Mouse (Mus musculus) lung, postnatal 36 days (tissue): ENCODE results near the gene Txnip.

ENCODE experiments used
- DNase-seq: peaks from one replicate; pipeline ENCODE4 v3.0.0; 2022; ENCODE audit warnings: mixed read lengths

The Txnip gene

DNA sequence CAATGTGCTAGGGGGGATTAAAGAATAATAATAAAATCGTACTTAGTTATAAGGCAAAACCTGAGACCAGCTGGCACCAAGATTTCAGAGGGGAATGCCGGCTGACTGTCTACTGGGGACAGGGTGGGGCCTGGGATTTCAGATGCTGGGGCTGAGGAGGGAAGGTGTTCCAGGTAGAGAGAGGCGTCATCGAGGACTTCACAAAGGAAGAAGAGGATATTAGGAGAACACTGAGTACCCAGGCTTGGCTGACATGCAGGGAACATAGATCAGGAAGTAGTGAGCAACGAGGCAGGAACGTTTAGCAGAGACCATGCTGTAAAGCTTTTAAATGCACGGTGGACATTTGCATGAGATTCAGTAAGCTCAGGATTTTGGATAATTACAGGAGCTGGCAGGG, 5.9 kb upstream of the Txnip start:
- peak; percentile 59 for DNase-seq

DNA sequence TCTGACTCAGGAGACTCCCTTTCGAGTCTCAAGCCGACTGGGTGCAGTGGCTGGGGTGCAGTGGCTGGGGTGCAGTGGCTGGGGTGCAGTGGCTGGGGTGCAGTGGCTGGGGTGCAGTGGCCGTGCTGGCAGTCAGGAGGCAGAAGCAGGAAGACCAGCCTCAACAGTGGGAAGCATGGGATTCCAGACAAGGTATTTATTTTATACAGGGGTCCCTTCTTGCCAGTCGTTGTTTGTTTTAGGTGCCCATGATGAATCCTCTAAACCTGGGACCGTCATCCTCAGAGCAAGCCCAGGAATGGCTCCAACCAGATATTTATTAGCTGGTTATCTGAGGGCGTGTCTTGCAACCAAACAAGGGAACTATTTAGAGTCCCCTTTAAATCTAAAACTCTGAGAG, 4.2 kb upstream of the Txnip start:
- no peak for DNase-seq

DNA sequence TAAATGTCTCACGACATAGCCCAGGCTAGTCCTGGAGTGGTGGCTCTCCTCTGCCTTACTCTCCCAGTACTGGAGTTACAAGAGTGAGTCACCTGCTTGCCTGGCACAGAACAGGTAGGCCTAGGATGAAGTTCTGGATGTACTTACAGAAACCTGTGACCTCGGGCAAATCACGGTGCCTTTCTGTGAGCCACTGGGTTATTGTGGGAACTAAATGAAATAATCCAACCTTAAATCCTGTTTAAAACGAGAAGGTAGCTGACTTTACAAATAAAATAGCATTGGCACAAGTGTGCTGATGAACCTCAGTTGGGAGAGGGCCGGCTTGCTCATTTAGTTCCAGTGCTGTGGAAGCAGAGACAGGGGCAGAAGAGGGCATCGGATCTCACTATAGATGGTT, 3.5 kb upstream of the Txnip start:
- no peak for DNase-seq

DNA sequence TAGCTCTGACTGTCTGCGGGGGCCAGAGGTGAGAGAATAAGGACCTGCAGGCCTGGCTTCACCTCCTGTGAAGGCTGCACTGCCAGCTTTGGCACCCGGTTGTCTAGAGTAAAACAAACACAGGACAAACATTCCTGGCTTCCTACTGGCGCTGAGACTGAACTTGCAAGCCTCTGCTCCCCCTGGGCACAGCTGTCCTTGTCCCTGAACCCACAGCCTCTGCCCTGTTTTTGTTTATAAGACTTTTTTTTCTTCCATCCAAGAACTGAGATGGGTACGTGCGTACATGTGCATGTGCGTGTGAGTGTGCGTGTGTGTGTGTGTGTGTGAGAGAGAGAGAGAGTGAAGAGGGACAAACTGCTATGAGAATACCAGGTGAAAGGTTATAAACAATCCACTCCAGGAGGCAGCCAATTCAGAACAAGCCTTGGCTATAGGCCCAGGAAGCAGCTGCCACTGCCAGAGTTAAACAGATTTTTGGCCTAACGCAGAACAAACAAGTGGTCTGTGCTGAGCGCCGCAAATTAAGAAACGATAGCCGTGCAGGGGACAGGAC, 2.6 kb upstream of the Txnip start:
- DNase-seq = peak; percentile 95

DNA sequence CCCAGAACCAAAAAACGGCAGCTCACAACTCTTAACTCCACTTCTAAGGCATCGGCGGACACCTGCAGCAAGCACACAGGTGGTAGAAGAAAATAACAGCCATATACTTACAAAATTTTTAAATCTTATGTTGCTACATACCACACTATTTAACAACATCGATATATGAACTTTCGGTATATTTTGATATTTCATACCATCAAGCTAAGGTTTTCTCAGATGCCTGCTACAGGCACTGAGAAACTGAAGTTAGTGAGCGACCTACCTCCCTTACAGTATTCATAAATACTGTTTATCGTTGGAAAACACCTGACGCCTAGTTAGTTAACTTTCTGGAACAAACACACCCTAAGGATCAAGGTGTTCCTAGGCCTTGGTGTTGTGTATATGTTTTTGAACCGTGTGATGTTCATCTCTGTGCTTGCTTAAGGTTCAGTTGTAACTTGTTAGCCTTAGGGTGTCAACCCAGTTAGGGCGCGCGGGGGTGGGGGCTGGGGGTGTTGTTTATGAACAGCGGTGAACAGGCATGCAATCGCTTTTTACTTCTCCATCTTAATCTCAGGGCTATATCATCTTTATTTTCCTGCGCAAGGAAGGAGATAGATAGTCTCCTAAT, 1.6 kb upstream of the Txnip start:
- no peak for DNase-seq

DNA sequence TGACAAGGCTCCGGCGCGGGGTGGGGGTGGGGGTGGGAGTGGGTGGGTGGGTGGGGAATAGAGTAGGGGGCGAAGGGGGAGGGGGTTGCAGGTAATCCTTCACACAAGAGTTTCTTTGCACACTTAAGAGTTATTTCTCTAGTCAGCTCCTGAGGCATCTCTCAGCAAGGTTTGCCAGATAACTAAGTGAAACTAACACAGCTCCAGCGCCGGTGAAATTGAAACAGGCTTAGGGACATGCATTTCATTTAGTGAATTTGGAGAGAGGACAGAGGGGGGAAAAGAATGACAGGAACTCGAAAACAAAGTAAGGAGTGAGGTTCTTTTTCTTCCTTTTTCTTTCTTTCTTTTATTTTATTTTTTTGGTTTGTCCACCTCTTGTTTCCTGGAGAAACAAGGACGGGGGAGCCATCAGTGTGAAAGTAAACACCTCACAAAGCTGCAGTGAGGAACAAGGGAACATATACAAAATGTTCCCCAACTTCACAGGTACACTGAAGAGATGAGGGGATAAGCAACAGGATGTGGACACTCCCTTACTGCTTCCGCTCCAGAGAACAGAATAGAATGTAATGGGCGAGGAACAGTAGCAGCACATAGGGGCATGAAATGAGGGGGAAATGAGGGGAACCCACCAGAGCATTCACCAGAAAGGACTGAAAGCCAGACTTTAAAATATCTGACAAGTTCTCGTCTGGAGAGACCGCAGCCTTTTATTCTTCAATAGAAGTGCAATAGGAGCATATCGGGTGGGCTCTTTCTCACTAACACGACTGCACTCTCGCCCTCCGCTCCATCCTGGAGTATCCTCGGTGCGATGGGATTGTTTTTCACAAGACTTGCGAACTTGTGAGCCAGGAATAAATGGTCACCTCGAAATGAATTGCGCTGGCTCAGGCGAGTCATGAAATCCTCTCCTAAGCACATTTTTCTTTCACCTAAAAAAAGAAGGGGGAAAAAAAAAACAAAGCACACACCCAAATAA, 814 bp upstream of the Txnip start:
- DNase-seq = peak; percentile 80

DNA sequence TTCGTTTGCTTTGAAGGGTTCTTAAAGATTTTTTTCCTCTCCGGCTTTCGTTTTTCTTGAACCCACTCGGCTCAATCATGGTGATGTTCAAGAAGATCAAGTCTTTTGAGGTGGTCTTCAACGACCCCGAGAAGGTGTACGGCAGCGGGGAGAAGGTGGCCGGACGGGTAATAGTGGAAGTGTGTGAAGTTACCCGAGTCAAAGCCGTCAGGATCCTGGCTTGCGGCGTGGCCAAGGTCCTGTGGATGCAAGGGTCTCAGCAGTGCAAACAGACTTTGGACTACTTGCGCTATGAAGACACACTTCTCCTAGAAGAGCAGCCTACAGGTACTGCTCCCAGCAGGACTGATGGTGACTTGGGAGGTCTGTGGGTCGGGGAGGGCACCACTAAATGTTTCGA, 402 bp downstream of the Txnip start:
- DNase-seq = peak; percentile 70

DNA sequence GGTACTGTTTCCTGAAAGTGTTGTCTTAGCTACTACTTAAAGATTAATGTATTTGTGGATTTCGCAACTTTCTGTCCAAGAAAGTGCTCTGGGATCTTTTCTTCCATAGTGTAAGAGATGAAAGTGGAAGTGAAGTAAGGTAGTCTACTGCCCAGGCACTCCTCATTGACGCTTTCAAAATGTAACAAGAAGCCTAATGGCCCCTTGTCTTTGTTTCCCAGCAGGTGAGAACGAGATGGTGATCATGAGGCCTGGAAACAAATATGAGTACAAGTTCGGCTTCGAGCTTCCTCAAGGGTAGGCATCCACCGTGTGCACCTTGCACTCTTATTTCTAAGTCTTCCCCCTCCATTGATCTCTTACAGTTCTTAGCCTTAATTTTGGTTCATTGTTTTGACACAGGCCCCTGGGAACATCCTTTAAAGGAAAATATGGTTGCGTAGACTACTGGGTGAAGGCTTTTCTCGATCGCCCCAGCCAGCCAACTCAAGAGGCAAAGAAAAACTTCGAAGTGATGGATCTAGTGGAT, 975 bp downstream of the Txnip start:
- DNase-seq = peak; percentile 53

DNA sequence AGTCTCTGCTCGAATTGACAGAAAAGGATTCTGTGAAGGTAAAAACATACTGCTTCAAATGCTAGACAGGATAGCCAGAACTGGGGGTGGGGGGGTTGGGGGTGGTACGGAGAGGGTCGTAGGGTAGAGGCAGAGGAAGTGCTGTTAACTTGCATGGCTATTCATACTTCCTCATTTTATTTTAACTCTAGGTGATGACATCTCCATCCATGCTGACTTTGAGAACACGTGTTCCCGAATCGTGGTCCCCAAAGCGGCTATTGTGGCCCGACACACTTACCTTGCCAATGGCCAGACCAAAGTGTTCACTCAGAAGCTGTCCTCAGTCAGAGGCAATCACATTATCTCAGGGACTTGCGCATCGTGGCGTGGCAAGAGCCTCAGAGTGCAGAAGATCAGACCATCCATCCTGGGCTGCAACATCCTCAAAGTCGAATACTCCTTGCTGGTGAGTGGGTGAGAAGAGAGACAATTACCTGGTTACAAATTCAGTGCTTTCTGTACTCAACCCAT, 1.7 kb downstream of the Txnip start:
- DNase-seq = peak; percentile 53

DNA sequence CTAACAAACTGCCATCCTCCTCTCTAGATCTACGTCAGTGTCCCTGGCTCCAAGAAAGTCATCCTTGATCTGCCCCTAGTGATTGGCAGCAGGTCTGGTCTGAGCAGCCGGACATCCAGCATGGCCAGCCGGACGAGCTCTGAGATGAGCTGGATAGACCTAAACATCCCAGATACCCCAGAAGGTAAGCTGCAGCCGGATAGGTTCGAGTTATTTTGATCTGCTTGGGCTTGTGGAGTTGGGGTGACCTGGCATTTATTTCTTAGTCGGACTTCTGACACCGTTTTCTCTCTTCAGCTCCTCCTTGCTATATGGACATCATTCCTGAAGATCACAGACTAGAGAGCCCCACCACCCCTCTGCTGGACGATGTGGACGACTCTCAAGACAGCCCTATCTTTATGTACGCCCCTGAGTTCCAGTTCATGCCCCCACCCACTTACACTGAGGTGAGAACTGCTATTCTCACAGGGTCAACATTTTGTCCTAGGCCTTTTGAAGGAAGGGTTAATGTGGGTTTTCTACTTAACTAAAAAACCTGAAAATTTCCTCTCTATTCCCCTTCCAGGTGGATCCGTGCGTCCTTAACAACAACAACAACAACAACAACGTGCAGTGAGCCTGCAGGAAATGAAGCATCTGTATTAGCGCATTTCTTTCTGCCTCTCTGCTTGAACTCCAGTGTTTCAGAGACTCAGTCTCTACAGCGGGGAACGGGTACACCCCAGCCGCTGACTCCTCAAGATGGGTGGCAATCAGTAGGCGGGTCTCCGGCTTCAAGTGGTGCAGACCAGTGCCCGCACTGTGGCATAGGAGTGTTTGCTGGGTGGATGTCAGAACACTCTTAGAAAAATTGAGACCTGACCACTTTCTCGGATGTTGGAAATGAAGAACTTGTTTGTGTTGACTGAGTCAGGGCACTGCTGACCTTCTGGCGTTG, 2.4 kb downstream of the Txnip start:
- DNase-seq = peak; percentile 72

DNA sequence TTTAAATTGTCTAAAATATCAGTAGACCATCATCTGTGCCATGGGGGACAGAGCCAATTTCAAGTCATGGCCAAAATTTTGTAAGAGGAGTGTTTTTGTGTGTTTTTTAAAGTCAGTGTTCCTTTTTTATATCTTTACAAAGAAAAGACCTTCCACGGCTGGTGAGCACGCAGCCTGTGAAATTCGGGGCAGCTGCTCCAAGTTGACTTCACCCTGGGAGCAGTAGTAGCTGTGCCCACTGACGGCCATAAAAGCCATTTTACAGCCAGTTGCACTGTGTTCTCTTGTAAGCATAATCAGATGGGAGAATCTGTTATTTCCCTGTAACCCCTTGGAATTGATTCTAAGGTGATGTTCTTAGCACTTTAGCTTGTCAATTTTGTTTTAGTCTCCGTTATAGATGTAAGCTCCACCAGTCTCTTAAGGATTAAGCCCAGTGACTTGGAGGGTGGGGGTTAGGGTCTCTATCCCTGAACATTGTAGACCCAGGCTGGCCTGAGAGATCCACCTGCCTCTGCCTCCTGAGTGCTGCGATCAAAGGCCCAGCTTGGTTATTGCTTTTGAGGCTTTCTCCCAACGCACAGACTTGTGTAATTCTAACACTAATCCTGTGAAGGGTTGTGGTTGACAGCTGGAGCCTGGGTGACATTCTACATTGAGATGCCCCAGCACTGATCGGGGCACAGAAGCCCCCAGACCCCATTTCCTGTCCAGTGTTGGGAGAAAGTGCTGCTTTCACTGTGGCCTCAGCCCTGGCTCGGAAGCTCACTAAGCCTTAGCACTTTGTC, 3.3 kb downstream of the Txnip start:
- DNase-seq = peak; percentile 33

DNA sequence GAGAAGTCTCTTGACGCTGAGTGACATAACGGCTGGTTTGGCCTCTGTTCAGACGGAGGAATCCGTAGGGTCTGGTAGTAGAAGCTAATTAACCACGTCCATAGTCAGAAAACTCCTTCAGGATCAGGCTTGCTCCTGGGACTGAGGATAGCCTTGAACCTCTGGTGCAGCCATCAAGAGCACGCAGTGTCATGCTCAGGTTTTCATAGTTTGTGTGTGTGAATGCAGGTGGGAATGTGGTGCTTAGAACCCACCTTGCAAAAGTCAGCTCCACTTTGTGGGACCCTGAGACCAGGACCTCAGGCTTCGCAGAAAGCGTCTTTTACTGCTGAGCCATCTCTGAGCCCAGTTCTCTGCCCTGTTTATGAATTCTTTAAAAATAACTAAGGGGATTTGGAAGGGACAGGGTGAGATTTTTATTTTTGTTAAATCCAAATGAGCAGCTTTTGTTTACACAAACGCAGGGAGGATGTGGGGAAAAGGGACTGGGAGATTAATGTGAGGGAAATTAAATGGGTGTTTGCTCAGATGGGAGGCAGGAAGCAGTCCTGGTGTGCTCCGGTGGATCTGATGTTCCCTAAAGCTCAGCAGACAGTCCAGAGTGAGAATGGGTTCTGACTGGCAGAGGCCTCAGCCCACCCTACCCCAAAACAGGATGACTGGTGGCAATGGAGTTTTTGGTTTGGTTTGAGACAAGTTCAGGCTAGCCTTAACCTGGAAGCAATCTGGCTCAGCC, 4.4 kb downstream of the Txnip start:
- peak; percentile 70 for DNase-seq

DNA sequence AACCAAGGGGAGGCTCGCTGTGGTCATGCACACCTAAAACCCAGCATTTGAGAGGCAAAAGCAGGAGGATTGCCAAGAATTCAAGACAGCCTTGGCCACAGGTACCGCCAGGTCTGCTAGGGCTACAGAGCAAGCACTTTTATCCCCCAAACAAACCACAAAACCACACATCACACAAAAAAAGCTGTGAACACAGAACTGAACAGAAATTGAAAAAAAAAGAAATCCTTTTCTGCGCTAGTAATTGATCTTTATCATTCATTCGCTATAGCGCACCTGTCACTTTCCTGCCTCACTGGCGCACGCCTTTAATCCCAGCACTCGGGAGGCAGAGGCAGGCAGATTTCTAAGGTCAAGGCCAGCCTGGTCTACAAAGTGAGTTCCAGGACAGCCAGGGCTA, 5.5 kb downstream of the Txnip start:
- DNase-seq = peak; percentile 64

DNA sequence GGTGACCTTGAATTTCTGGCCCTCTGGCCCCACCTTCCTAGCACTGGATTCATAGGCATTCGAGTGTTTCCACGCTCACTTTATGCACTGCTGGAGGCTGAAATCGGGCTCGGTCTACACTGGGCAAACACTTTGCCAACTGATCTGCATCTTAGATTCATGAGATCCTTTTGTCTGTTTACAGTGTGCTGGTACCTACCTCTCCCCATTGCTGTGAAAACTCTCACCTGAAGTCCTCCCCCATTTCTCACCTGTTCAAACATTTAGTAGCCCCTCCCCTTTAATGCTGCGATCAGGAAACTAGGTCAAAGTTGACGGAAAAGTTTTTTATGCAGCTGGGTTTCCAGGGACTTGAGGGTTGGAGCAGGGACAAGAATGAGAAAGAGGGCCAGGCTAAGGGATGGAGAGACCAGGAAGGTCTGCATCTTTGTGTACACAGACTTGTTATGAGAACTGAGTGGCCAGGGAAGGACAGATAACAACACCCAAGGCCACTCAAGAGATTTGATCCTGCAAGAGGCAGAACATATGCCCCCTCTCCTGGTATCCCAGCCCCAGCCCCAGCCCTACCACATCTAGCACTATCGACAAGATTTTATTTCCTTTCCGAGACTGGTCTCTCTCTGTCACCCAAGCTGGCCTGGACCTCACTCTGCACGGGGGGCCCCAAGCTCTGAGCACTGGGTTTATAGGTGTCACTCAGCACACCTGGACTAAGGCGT, 6.3 kb downstream of the Txnip start:
- peak; percentile 83 for DNase-seq

DNA sequence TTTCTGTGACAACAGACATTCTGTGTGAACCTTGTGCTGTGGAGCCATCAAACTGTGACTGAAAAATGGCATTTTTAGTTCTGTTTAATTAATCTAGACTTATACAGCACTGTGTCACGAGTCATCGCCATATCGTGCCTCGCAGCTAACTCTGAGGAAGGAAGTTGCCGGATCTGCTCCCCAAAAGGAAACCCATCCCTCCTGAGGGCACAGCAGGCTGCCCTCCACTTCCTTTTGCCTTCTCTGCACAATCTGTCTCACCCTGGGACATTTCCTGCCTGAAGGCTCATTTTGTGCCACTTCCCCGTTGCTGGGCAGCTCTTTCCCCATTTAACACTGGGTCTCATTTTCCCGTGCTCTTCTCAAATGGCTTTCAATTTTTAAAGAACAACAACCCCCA, 6.9 kb downstream of the Txnip start:
- DNase-seq = peak; percentile 81

DNA sequence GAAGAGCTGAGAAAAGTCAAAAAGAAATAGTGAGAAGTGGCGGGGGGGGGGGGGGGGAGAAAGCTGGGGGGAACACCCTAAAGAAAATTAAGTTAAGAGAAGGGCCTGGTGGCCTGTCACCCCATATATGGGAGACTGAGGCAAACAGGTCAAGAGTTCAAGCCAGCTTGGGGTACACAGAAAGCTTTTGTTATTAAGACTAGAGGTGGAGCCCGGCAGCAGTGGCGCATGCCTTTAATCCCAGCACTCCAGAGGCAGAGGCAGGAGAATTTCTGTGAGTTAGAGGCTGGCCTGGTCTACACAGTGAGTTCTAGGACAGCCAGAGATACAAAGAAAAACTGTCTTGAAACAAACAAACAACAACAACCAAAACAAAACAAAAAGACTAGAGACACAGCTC, 7.3 kb downstream of the Txnip start:
- no peak for DNase-seq

DNA sequence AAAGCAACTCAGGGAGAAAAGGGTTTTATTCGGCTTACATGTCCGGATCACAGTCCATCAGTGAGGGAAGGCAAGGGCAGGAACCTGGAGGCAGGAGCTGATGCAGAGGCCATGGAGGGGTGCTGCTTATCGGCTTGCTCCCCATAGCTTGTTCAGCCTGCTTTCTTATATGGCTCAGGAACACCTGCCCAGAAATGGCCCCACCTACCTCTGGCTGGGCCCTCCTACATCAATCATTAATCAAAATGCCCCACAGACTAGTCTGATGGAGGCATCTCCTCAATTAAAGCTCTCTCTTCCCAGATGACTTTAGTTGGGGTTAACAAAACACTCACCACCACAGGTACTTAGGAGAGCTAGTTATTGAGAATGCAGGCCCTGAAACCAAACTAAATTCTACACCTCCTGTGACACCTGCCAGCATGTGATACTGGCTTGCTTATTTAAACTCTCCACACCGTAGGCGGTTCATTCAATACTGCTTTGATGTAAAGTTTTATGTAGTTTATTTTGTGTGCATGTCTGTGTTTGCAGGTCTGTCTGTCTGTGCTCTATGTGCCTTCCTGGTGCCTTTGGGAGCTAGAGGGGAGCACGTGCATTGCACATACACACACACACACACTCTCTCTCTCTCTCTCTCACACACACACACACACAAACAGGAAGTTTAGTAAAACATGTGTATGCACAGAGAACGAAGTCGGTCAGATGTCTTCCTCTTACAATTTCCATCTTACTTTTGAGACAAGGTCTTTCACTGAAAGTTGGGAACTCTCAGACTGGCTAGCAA, 9.1 kb downstream of the Txnip start:
- DNase-seq = no peak

DNA sequence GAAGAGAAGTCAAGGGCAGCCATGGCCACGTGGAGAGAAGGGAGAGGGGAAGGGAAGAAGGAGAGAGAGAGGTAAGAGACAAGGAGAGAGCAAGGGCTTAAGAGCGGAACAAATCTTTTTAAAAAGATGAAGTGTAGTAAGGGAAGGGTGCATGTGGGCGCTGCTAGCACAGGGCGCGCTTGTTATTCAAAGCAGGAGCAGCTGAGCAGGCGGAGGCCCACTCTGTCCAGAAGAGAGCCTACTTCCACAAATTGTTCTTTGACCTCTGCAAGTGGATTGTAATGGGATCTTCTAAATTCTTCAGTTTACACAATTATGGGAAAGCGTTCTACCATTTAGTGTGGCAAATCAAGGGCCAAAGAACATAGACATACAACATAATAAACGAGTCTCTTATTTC, 10.8 kb downstream of the Txnip start:
- DNase-seq = peak; percentile 54

DNA sequence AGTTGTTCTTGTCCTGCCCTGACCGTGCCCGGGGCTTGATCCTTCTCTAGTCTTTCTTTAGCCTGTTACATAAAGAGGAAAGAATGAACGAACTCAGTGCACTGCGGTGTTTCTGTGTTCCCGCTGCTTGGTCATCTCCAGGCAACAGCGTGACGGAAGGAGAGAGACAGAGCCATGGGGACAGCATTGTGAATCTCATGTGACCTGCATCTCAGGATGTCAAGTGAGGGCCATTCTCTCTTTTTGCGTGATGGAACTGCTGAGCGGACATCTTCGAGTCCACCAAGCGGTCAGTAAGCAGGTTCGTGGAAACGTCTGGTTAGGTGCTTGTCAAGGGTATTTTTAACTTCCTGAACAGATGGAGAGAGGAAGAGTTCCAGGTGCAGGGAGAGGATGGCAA, 11.7 kb downstream of the Txnip start:
- DNase-seq = no peak
